Mouse (Mus musculus): Measurements from ENCODE around the gene Rarg. TPM values are rescaled to one million over a fixed set of nuclear protein-coding genes. Genes with fewer than 3 reads are reported as not detected.

Rarg gene
- polyA plus RNA-seq, 1 experiment from 2014 or later: 32.0 TPM

DNA sequence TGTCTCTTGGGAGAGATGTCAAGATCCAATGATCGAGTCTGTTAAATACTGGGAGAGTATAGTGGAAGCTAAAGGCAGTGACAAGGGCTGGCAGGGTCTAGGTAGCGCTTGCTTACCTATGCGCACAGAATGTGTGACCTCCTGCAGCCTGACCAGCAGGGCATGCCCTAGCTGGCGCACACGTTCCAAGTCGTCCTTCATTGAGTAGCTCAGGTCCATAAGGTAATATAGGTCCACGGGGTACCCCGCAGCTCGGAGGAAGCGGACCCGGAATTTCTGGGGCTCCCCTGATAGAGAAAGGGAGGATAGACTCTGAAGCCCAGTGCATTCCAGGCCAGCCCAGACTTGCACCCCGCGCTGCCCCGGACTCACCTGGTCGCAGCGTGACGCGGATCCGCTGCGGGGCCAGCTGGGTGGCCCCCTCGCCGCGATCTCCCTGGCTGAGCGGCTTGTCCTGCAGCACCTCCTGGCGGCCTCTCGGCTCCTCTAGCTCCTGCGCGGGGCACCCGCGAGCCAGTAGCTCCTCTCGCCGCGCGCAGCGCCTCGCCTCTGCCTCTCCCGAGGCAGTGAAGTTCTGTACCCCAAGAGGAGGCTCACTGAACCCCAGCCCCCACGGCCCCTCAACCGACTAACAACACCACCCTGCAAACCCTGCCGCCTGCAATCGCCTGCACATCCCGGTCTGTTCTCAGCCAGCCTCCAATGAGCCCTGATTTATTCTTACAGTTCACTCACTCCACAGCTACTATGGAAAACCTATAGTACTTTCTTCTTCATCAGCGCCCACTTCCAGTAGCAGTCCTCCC, 32.9 kb downstream of the Rarg start:
- ChIA-PET POLR2A (interaction anchor here (0.9 to 2.4 kb wide), 9 partner anchors 8 to 83 kb away, joined by 3 to 6 read pairs (median 4); partner anchors contain the start of gene Zfp740), CTCF (interaction anchor here (0.7 to 7.3 kb wide), 23 partner anchors 8 to 133 kb away, joined by 3 to 71 read pairs (median 4); partner anchors contain the start of genes Csad, Spryd3 and Zfp740)
- DNase-seq (ENCODE audit: low read depth, low spot score) (no peak), ATAC-seq (peak; percentile 76)
- peak; percentile 100 for TF ChIP-seq CTCF (IDR thresholded peaks at IDR 0.05)
- H3K27me3 ChIP-seq: no peaks in the 10 kb centered on the region
- in situ Hi-C loops (cut with MboI; ENCODE audit: low pct_unique_long_range_greater_than_20kb): loop anchor here (5.0 kb wide), 2 partner anchors 47 to 107 kb away; no protein-coding TSS in a partner anchor

DNA sequence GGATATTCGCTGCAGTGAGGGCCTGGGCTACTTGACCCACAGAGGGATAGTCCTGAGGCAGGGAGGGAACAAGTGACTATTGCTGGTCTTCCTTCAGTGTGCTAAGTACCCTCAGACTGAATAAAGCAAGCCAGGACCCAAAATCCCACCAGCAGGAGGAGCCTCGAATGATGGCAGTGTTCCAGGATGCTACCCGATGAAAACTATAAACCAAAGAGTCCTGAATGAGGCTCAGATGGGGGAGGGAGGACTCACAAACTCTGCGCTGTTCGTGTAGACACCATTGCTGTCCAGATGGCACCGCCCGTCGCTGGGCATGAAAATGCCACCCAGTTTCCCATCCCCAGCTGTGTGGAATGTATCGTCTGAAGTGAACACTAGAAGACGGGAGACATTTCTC, 34.9 kb downstream of the Rarg start:
- CTCF ChIA-PET: interaction anchor here (0.8 to 7.3 kb wide), 4 partner anchors 15 to 157 kb away, joined by 3 to 71 read pairs (median 3); no protein-coding TSS in a partner anchor
- DNase-seq (ENCODE audit: low read depth, low spot score) (no peak), ATAC-seq (no peak)
- POLR2A ChIA-PET: interaction anchor here (0.6 to 2.0 kb wide), 2 partner anchors 15 to 105 kb away, joined by 3 to 5 read pairs; no protein-coding TSS in a partner anchor
- no peak for TF ChIP-seq CTCF (IDR thresholded peaks at IDR 0.05)
- H3K27me3 ChIP-seq: no peaks in the 10 kb centered on the region
- in situ Hi-C loops (cut with MboI; ENCODE audit: low pct_unique_long_range_greater_than_20kb): loop anchor here (5.0 kb wide), 2 partner anchors 45 to 105 kb away; no protein-coding TSS in a partner anchor

DNA sequence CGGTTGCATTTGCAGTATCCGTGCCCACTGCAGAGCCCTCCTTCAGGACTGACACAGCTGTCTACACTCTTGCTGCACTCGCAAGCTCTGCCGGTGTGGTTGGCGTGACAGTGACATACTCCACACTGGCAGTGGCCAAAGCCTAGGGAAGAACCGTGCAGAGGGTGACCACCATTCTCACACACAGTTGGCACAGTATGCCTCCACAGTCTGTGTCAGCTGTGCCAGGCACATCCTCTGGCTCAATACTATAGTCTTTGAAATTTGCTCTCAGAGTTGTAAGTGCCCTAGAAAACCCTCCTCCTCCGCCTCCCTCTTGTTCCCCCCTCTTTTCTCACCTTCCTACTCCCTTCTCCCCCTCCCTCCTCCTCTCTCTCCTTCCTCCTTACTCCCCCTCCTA, 40.0 kb downstream of the Rarg start:
- TF ChIP-seq CTCF (IDR thresholded peaks at IDR 0.05): no peak
- in situ Hi-C loops (cut with MboI; ENCODE audit: low pct_unique_long_range_greater_than_20kb): no loop called here
- ChIA-PET POLR2A (interaction anchor here (1.7 to 2.4 kb wide), 2 partner anchors 26 to 37 kb away, joined by 4 to 5 read pairs; no protein-coding TSS in a partner anchor), CTCF (interaction anchor here (1.5 kb wide), 1 partner anchor 39 kb away, joined by 3 read pairs; no protein-coding TSS in a partner anchor)
- no peaks in the 10 kb centered on the region for H3K27me3 ChIP-seq
- DNase-seq (ENCODE audit: low read depth, low spot score): no peak
- ATAC-seq: no peak

DNA sequence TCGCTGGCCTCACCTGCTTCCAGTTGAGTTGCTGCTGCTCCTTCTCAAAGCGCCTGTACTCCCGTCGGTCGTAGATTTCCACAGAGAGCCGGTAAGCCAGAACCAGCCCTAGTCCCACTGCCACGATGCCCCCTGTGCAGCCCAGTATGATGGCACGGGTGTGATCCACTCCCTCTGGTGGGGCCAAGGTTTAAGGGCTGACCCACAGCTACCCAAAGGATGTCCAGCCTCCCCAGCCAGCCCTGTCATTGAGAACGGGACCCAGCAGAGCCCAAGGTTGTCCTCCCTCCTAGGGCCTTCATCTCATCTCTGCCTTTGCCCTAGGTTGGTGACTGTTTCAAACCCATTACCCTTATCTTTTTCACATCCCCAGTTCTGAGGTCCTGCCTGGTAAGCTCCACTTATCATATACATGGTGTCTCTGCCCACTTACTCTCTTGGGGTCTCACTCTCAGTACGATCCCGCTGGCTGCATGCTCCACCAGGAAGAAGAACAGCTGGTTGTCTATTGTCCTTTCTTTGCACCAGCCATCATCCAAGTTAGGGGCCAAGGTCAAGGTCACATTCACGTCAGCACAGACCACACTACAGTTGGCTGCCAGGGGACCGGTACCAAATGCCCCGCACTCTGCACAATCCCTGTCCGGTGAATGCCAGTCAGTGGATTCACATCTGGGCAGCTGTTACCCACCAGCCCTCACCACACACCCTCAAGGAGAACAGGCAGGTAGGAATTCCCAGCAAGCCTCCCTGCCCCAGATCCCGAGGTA, 40.7 kb downstream of the Rarg start:
- in situ Hi-C loops (cut with MboI; ENCODE audit: low pct_unique_long_range_greater_than_20kb): no loop called here
- TF ChIP-seq CTCF (IDR thresholded peaks at IDR 0.05): no peak
- no peak for DNase-seq (ENCODE audit: low read depth, low spot score)
- CTCF ChIA-PET: interaction anchor here (0.7 to 1.5 kb wide), 2 partner anchors 11 to 39 kb away, joined by 3 read pairs; no protein-coding TSS in a partner anchor
- POLR2A ChIA-PET: interaction anchor here (0.8 to 2.4 kb wide), 3 partner anchors 8 to 36 kb away, joined by 4 to 6 read pairs (median 5); no protein-coding TSS in a partner anchor
- no peak for ATAC-seq
- no peaks in the 10 kb centered on the region for H3K27me3 ChIP-seq

DNA sequence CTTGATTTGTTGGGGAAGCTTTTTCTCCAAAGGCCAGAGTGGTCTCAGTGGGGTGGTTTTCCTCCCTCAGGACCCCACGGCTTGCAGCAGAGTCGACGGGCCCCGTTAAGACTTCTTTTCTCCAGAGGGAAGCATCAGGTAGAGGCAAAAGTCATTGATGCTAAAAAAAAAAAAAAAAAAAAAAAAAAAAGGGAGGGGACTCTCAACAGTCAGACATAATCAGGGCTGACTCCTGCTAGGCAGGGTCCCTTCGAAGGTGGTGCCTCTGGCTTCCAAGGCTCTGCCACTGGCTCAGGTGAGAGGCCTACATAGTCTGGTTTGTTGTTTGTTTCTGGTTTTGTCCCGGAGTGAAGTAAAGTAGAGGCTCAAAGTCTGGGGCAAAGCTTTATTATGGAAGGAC, 41.7 kb downstream of the Rarg start:
- ChIA-PET CTCF (interaction anchor here (1.0 kb wide), 1 partner anchor 9 kb away, joined by 3 read pairs; no protein-coding TSS in a partner anchor), POLR2A (interaction anchor here (0.6 to 2.4 kb wide), 3 partner anchors 9 to 1074 kb away, joined by 3 to 6 read pairs (median 5); no protein-coding TSS in a partner anchor)
- in situ Hi-C loops (cut with MboI; ENCODE audit: low pct_unique_long_range_greater_than_20kb): no loop called here
- no peak for TF ChIP-seq CTCF (IDR thresholded peaks at IDR 0.05)
- ATAC-seq: no peak
- H3K27me3 ChIP-seq: no peaks in the 10 kb centered on the region
- no peak for DNase-seq (ENCODE audit: low read depth, low spot score)

DNA sequence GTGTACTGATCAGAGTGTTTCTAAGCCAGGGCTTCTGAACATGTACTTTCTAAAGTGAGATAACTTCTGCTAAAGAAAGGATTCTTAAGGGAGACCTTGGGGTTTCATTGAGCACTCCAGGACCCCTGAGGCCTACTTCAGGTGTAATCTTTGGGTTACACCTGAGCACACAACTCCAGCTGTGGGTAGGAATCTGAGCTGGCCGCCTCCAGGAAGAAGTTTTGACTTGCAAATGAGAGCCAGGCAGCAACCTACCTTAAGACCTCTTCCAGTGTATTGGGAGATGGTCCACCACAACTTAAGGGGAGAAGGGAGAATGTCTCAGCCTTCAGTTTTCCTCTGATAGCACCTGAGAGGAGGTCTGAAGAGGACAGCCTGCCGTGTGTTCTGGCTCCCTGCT, 43.2 kb downstream of the Rarg start:
- ChIA-PET POLR2A (no interaction called here), CTCF (no interaction called here)
- in situ Hi-C loops (cut with MboI; ENCODE audit: low pct_unique_long_range_greater_than_20kb): no loop called here
- no peak for TF ChIP-seq CTCF (IDR thresholded peaks at IDR 0.05)
- no peak for ATAC-seq
- H3K27me3 ChIP-seq: no peaks in the 10 kb centered on the region
- DNase-seq (ENCODE audit: low read depth, low spot score): no peak

DNA sequence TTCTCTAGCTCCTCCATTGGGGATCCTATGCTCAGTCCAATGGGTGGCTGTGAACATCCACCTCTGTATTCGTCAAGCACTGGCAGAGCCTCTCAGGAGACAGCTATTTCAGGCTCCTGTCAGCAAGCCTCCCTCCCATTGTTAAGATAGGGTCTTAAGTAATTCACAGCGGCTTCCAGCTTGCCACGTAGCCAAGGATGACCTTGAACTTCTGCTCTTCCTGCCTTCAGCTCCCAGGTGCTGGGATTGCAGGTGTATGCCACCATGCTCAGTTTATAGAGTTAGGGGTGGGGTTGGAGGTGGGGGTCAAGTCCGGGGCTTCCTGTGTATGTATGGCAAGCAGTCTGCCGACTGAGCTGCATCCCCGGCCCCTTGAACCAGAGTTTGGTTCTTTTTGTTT, 45.4 kb downstream of the Rarg start:
- POLR2A ChIA-PET: interaction anchor here (1.5 kb wide), 1 partner anchor 12 kb away, joined by 4 read pairs; no protein-coding TSS in a partner anchor
- CTCF ChIA-PET: interaction anchor here (1.1 kb wide), 1 partner anchor 12 kb away, joined by 3 read pairs; no protein-coding TSS in a partner anchor
- TF ChIP-seq CTCF (IDR thresholded peaks at IDR 0.05): no peak
- no peaks in the 10 kb centered on the region for H3K27me3 ChIP-seq
- DNase-seq (ENCODE audit: low read depth, low spot score): no peak
- in situ Hi-C loops (cut with MboI; ENCODE audit: low pct_unique_long_range_greater_than_20kb): no loop called here
- no peak for ATAC-seq

DNA sequence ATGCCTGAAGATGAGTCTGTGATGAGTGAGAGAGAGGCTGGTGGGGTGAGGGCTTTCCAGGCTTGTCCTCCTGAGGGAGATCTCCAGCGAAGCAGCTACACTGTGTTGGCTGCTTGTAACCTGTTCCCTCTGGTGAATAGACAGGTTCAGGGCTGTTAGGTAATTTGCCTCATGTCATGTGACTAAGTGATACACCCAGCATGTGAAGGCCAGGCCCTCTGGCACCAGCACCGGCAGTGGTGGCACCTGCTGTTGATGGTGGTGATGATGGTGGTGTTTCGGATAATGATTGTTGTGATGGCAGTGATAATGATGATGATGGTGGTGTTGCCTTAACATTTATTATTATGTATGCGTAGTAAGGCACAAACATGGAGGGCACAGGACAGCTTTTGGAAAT, 46.5 kb downstream of the Rarg start:
- in situ Hi-C loops (cut with MboI; ENCODE audit: low pct_unique_long_range_greater_than_20kb): no loop called here
- no peak for ATAC-seq
- TF ChIP-seq CTCF (IDR thresholded peaks at IDR 0.05): no peak
- no peak for DNase-seq (ENCODE audit: low read depth, low spot score)
- no peaks in the 10 kb centered on the region for H3K27me3 ChIP-seq
- CTCF ChIA-PET: interaction anchor here (0.8 to 11.5 kb wide), 3 partner anchors 14 to 30 kb away, joined by 3 to 59 read pairs (median 3); no protein-coding TSS in a partner anchor
- POLR2A ChIA-PET: no interaction called here

DNA sequence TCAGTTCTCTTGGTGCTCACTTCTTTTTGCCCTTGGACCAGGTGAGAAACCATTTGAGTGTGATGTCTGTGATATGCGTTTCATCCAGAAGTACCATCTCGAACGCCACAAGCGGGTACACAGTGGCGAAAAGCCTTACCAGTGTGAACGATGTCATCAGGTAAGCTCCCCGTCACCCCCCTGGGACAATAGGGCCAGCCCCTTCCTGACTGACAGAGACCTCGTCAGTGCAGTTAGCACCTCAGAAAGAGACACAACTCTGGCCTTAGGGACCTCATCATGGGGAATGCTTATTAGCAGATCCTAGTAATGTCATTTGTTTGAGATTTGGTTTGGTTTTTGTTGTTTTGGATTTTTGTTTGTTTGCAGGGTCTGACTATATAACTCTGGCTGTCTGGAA, 48.2 kb downstream of the Rarg start:
- POLR2A ChIA-PET: no interaction called here
- no peak for ATAC-seq
- no peaks in the 10 kb centered on the region for H3K27me3 ChIP-seq
- CTCF ChIA-PET: interaction anchor here (1.3 to 11.5 kb wide), 2 partner anchors 16 to 64 kb away, joined by 3 to 59 read pairs; no protein-coding TSS in a partner anchor
- no peak for TF ChIP-seq CTCF (IDR thresholded peaks at IDR 0.05)
- DNase-seq (ENCODE audit: low read depth, low spot score): no peak
- in situ Hi-C loops (cut with MboI; ENCODE audit: low pct_unique_long_range_greater_than_20kb): no loop called here

DNA sequence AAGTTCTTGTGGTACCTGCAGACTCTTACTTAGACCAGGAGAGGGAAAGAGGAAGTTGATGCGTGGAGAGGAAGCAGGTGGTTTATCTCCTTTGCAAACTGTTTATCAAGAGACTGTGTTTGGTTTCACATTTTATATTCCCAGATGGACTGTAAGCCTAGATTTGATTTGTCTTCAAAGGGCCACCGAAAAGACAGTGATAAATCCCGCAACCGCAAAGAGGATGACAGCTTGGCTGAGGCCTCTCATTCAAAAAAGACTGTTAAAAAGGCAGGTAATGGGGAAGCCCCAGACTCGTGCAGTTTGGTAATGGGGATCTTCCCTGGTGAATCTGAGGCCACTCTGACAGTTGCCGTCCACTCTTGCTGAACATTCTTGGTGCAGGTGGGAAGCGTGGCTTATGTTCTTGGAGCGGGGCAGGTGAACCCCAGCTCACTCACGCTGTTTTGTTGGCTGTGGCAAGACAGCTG, 49.2 kb downstream of the Rarg start:
- ChIA-PET CTCF (interaction anchor here (11.5 kb wide), 1 partner anchor 17 kb away, joined by 59 read pairs; no protein-coding TSS in a partner anchor), POLR2A (interaction anchor here (0.9 kb wide), 1 partner anchor 96 kb away, joined by 4 read pairs; no protein-coding TSS in a partner anchor)
- ATAC-seq: no peak
- TF ChIP-seq CTCF (IDR thresholded peaks at IDR 0.05): no peak
- no peaks in the 10 kb centered on the region for H3K27me3 ChIP-seq
- in situ Hi-C loops (cut with MboI; ENCODE audit: low pct_unique_long_range_greater_than_20kb): no loop called here
- no peak for DNase-seq (ENCODE audit: low read depth, low spot score)
